ENCODE assay signal across 9 mouse cellular contexts in the genomic region with DNA sequence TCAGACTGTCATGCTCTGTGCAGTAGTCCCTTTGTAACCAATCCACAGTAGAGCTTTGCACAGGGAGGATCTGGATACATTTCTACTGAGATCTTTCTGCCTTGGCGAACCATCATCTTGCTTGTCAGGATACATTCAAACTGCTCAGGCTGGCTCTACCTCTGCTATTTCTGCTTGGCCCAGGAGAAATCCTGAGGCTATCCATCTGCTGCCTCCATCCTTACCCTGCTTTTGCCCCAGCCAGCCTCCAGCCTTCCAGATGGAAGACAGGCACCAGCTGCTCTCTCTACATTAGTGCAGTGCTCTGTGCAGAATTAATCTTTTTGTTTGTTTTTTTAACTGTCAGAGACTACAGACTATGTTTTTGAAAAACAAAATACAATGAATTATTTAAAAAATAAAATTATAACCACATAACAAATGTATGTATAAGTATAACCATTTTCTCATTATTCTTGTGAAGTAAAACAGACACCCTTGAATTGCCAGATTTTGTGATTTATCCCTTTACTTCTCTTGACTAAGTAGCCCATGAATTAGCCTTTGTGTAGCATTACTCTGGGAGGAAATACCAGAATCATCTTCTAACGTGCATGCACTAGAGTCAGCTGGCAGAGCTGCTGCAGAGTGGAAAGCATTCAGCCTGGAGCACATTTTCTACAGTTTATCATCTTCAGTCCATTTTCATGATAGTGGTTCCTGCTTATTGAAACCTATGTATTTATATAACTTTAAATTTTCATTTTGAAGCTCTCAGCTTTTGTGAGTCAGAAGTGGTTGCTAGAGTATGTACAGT.
DNase-seq lines count a peak whose midpoint lies in the region; ATAC-seq and TF ChIP-seq lines count a peak whose summit lies in the region.
"Had no signal": no experiment of that assay in that cellular context is flagged by ENCODE, and none has a peak within 500 bp of the region (broad histone marks: within the 10 kb centered on the region; RNA-seq: fewer than 3 reads in every experiment).

No protein-coding gene starts in this region.

- 69% methylated on average over 2 of the region's 2 CpGs for WGBS in hindbrain, embryonic 11.5 days
- WGBS in hindbrain, embryonic 10.5 days, result 70% methylated on average over 2 of the region's 2 CpGs
- WGBS in neural tube, embryonic 14.5 days, result 38% methylated on average over 2 of the region's 2 CpGs
- 71% methylated on average over 2 of the region's 2 CpGs for WGBS in limb, embryonic 10.5 days

- peak; percentile 1 for DNase-seq in hindbrain, embryonic 11.5 days (ENCODE audit: low spot score)
- DNase-seq in hindbrain, embryonic 10.5 days (ENCODE audit: low spot score), result no peak
- DNase-seq in cerebellum, postnatal 25 days, result peak; percentile 82 to 87
- DNase-seq in layer of hippocampus, adult 2 months (ENCODE audit: low spot score in 2 of 2), result peak; percentile 63 to 77
- no peak for DNase-seq in limb, embryonic 10.5 days (ENCODE audit: low spot score)
- no peak for DNase-seq in adipocyte (ENCODE audit: low spot score)
- DNase-seq in lung, adult 18-20 months, result no peak

- H3K27me3 ChIP-seq in hindbrain, embryonic 11.5 days (ENCODE audit: control insufficient read depth, insufficient read depth, low read length), result no peaks in the 10 kb centered on the region
- no peaks in the 10 kb centered on the region for H3K27me3 ChIP-seq in hindbrain, embryonic 10.5 days (ENCODE audit: insufficient read depth, poor library complexity, severe bottlenecking)
- H3K27me3 ChIP-seq in neural tube, embryonic 14.5 days (ENCODE audit: control insufficient read depth, insufficient read depth, low read length), result no peaks in the 10 kb centered on the region
- H3K27me3 ChIP-seq in limb, embryonic 10.5 days (ENCODE audit: low read depth, poor library complexity, severe bottlenecking), result no peaks in the 10 kb centered on the region
- H3K27me3 ChIP-seq: limb, embryonic 15.5 days had no signal

- H3K9me3 ChIP-seq in hindbrain, embryonic 11.5 days (ENCODE audit: control insufficient read depth, low read length), result no peaks in the 10 kb centered on the region
- H3K9me3 ChIP-seq in hindbrain, embryonic 10.5 days, result no peaks in the 10 kb centered on the region
- H3K9me3 ChIP-seq in neural tube, embryonic 14.5 days (ENCODE audit: control insufficient read depth, low read length), result no peaks in the 10 kb centered on the region
- no peaks in the 10 kb centered on the region for H3K9me3 ChIP-seq in limb, embryonic 10.5 days (replicated peaks)
- H3K9me3 ChIP-seq: limb, embryonic 15.5 days had no signal

- no peak overlapping the region for H3K9ac ChIP-seq in hindbrain, embryonic 11.5 days (ENCODE audit: low read depth, low read length)
- no peak overlapping the region for H3K9ac ChIP-seq in neural tube, embryonic 14.5 days (replicated peaks; ENCODE audit: low read depth, low read length)
- H3K9ac ChIP-seq: limb, embryonic 15.5 days had no signal

- no peak overlapping the region for H3K4me2 ChIP-seq in hindbrain, embryonic 11.5 days (replicated peaks; ENCODE audit: low read depth, low read length)
- no peak overlapping the region for H3K4me2 ChIP-seq in neural tube, embryonic 14.5 days (ENCODE audit: low read depth, low read length)
- H3K4me2 ChIP-seq: limb, embryonic 15.5 days had no signal

- peak; percentile 73 for ATAC-seq in hindbrain, embryonic 11.5 days (ENCODE audit: low FRiP score)
- ATAC-seq in neural tube, embryonic 14.5 days (ENCODE audit: low read depth), result peak; percentile 90

- no peak overlapping the region for H3K4me3 ChIP-seq in hindbrain, embryonic 11.5 days (ENCODE audit: low read depth, low read length)
- H3K4me3 ChIP-seq in hindbrain, embryonic 10.5 days, result no peak overlapping the region
- H3K4me3 ChIP-seq in layer of hippocampus, adult 2 months, result no peak overlapping the region
- H3K4me3 ChIP-seq in neural tube, embryonic 14.5 days (ENCODE audit: low read depth, low read length), result no peak overlapping the region
- no peak overlapping the region for H3K4me3 ChIP-seq in limb, embryonic 10.5 days
- H3K4me3 ChIP-seq: limb, embryonic 15.5 days had no signal

- H3K4me1 ChIP-seq in hindbrain, embryonic 11.5 days (replicated peaks; ENCODE audit: control insufficient read depth, insufficient read depth, low read length), result no peaks in the 10 kb centered on the region
- H3K4me1 ChIP-seq in hindbrain, embryonic 10.5 days (replicated peaks), result no peaks in the 10 kb centered on the region
- no peaks in the 10 kb centered on the region for H3K4me1 ChIP-seq in neural tube, embryonic 14.5 days (ENCODE audit: control insufficient read depth, insufficient read depth, low read length)
- no peaks in the 10 kb centered on the region for H3K4me1 ChIP-seq in limb, embryonic 10.5 days
- H3K4me1 ChIP-seq: limb, embryonic 15.5 days had no signal

- H3K27ac ChIP-seq in hindbrain, embryonic 11.5 days (ENCODE audit: low read depth, low read length), result no peak overlapping the region
- no peak overlapping the region for H3K27ac ChIP-seq in hindbrain, embryonic 10.5 days
- H3K27ac ChIP-seq in layer of hippocampus, adult 2 months, result peak overlapping the region; percentile 72
- no peak overlapping the region for H3K27ac ChIP-seq in neural tube, embryonic 14.5 days (ENCODE audit: low read depth, low read length)
- H3K27ac ChIP-seq in limb, embryonic 10.5 days, result no peak overlapping the region
- H3K27ac ChIP-seq: limb, embryonic 15.5 days had no signal

- H3K36me3 ChIP-seq in hindbrain, embryonic 11.5 days (ENCODE audit: control insufficient read depth, insufficient read depth, low read length), result no peaks in the 10 kb centered on the region
- H3K36me3 ChIP-seq in hindbrain, embryonic 10.5 days, result no peaks in the 10 kb centered on the region
- H3K36me3 ChIP-seq in neural tube, embryonic 14.5 days (ENCODE audit: control insufficient read depth, insufficient read depth, low read length), result no peaks in the 10 kb centered on the region
- H3K36me3 ChIP-seq in limb, embryonic 10.5 days, result no peaks in the 10 kb centered on the region
- H3K36me3 ChIP-seq: limb, embryonic 15.5 days had no signal

- no peak for TF ChIP-seq CTCF in layer of hippocampus, adult 2 months (conservative IDR thresholded peaks at IDR 0.05)

Comparison
In these comparisons a context has a peak if more than half of its experiments do, and no peak if none do; other contexts are left out.
1. DNase-seq: peak in hindbrain, embryonic 11.5 days (single experiment), cerebellum, postnatal 25 days (2 of 2) and layer of hippocampus, adult 2 months (2 of 2); none in hindbrain, embryonic 10.5 days (single experiment), limb, embryonic 10.5 days (single experiment), adipocyte (single experiment) and lung, adult 18-20 months (0 of 2).